Mouse (Mus musculus): Measurements from ENCODE around the gene Pnldc1.

DNA sequence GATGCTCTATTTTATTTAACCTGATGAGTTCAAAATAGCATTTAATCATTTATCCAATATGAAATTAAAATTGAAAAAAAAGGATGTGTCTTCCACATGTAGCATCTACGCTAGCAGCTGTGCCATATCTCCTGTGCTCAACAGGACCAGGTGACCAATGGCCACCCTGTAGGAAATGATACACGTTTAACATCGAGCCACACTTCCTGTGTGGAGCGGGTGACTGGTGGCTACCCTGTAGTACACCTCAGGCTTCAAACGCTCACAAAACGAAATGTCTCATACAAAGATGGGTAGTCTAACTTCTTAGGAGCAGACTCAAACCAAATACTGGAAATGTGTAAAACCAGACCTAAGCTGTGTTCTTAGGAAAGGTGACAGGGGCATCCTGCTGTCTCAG lies 66.2 kb downstream of the Pnldc1 start:
- TF ChIP-seq CTCF (IDR thresholded peaks at IDR 0.05; ENCODE audit: borderline replicate concordance, insufficient read depth, low read depth, low read length) (no peak), POLR2A (IDR thresholded peaks at IDR 0.05; ENCODE audit: borderline replicate concordance, insufficient read depth, low read length) (no peak)
